ENCODE assay signal across 37 mouse cellular contexts in the genomic region with DNA sequence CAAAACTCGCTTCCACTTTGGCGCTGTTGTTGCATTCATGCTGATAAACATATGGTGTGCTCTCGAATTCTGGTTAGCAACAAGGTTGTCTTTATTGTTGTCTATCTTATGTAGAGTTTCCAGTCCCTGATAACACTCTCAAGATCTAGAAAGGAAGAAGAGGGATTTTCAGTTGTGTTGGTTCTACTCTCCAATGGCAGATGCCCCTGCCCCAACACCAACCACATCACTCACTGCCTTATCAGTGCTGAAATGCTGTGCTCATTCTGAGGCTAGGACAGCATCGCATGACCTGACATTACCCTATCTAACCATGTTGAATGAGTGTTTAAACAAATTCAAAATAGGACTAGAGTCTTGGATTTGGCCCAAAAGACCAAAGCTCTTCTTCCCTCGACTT. TPM values are rescaled to one million over a fixed set of nuclear protein-coding genes. Genes with fewer than 3 reads are reported as not detected.
"Had no signal": no experiment of that assay in that cellular context is flagged by ENCODE, and none has a peak within 500 bp of the region (broad histone marks: within the 10 kb centered on the region; RNA-seq: fewer than 3 reads in every experiment).

No protein-coding gene starts in this region.

- ATAC-seq: inflammation-experienced regulatory T-cells, adult 6 months; intestine, postnatal 0 days had no signal

- H3K9me3 ChIP-seq: heart, embryonic 12.5 days; hindbrain, embryonic 10.5 days; hindbrain, embryonic 12.5 days; intestine, embryonic 15.5 days; limb, embryonic 13.5 days; limb, embryonic 15.5 days had no signal

- DNase-seq: gastrocnemius, adult 2 months; gastrocnemius, postnatal 10 days; gastrocnemius, postnatal 25 days; heart, adult 18-20 months; heart, postnatal 10 days; heart, postnatal 4 days; kidney, adult 18-20 months; kidney, adult 8-10 months; kidney, postnatal 10 days; kidney, postnatal 25 days; kidney, postnatal 4 days had no signal

- H3K27ac ChIP-seq: gastrocnemius, adult 2 months; hindbrain, embryonic 10.5 days; hindbrain, embryonic 12.5 days; hindbrain, embryonic 14.5 days; intestine, embryonic 15.5 days; layer of hippocampus, adult 2 months; left cerebral cortex, adult 2 months; limb, embryonic 13.5 days; limb, embryonic 15.5 days had no signal

- H3K36me3 ChIP-seq: intestine, embryonic 15.5 days had no signal

- H3K9ac ChIP-seq: heart, embryonic 12.5 days; hindbrain, embryonic 12.5 days; hindbrain, embryonic 14.5 days; intestine, embryonic 15.5 days; limb, embryonic 13.5 days; limb, embryonic 15.5 days had no signal

- H3K4me2 ChIP-seq: heart, embryonic 12.5 days; hindbrain, embryonic 12.5 days; hindbrain, embryonic 14.5 days; intestine, embryonic 15.5 days; limb, embryonic 13.5 days; limb, embryonic 15.5 days had no signal

- H3K27me3 ChIP-seq: heart, embryonic 12.5 days; hindbrain, embryonic 12.5 days; intestine, embryonic 15.5 days; limb, embryonic 13.5 days; limb, embryonic 15.5 days had no signal

- H3K4me1 ChIP-seq: heart, embryonic 12.5 days; hindbrain, embryonic 10.5 days; hindbrain, embryonic 12.5 days; intestine, embryonic 15.5 days; limb, embryonic 13.5 days had no signal

- H3K4me3 ChIP-seq: gastrocnemius, adult 2 months; heart, embryonic 12.5 days; hindbrain, embryonic 10.5 days; hindbrain, embryonic 12.5 days; intestine, embryonic 15.5 days; layer of hippocampus, adult 2 months; left cerebral cortex, adult 2 months; limb, embryonic 13.5 days; limb, embryonic 15.5 days had no signal

RNA-seq across cellular contexts. Expression of a gene that starts 58.4 kb away (rescaled TPM):
- total RNA-seq: gastrocnemius, adult 2 months; gastrocnemius, postnatal 10 days; gastrocnemius, postnatal 25 days; gastrocnemius, postnatal 4 days; granulocyte monocyte progenitor cell, adult 5-6 weeks; heart, adult 18-20 months; heart, postnatal 10 days; heart, postnatal 25 days; heart, postnatal 4 days; layer of hippocampus, adult 2 months; layer of hippocampus, postnatal 10 days; layer of hippocampus, postnatal 25 days; left cerebral cortex, adult 2 months; left cerebral cortex, postnatal 14 days; left cerebral cortex, postnatal 36 days; liver, adult 2 months had no signal
- polyA plus RNA-seq: frontal cortex, adult 2 months; heart, embryonic 12.5 days; heart, embryonic 14.5 days; heart, embryonic 16.5 days; hindbrain, embryonic 10.5 days; hindbrain, embryonic 12.5 days; hindbrain, embryonic 14.5 days; hindbrain, embryonic 16.5 days; inflammation-experienced regulatory T-cells, adult 6 months; intestine, embryonic 15.5 days; intestine, postnatal 0 days; kidney, embryonic 14.5 days; kidney, embryonic 16.5 days; limb, embryonic 11.5 days; limb, embryonic 13.5 days; limb, embryonic 15.5 days; liver, adult 2 months had no signal
